Mouse (Mus musculus) kidney, adult 8-10 months (tissue): ENCODE results near the gene Nav1.

Experiments used
- DNase-seq, 2 experiments: peaks; one replicate each; pipeline ENCODE4 v3.0.0; 2022

Nav1 gene

DNA sequence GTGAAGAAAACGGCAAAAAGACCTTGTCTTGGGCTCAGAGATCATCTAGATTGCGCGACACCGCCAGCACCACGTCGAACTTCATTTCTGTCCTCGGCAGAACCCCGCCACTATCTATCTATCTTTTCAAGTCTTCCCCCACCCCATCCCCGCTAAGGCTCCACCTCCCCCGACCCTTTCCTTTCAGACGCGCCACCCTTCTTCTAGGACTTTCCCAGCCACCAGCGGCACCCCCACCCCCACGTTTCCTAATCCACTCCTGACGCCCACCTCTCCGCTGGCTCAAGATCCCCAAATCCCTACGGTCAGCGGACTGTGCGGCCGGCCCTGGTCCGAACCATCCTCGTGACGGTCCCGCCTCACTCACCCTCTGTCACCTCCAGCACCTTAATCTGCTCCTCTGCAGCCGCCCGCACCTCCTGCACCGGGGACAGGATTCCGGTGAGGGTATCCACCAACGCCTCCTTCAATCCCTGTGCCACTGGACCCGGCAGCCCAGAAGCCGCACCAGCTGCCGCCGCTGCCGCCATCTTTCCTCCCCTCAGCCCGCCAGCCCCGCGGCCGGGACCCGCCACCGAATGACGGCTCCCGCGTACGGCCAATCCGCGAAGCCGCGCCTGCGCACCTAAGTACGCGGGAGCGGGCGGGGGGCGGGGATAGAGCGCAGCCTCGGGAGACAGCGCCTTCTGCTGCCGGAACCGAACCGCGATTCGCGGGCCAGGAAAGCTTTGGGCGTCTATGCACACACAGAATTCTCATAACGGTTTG, 177.0 kb downstream of the Nav1 start, which contains the start of gene Ipo9:
Gene Ipo9 (minus strand): TSS at position 599 of the 768 bp plus-strand sequence.
- DNase-seq, result peak; percentile 85 to 91

DNA sequence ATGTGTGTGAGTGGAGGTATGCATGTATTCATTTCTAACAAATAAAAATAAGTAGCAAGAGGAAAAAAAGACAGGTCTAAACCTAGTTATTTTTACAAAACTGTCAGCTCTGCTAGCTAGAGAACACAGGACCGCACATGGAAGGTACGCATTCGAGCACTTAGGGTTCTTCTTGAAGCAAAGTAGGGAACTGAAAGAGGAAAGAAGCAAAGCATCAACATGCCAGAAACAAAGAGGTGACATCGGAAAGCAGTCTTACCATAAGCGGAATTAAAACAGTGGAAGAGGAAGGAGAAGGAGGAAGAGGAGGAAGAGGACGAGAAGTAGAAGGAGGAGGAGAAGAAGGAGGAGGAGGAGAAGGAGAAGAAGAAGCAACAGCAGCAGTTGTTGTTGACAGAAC, 179.7 kb downstream of the Nav1 start:
- DNase-seq, result no peak

DNA sequence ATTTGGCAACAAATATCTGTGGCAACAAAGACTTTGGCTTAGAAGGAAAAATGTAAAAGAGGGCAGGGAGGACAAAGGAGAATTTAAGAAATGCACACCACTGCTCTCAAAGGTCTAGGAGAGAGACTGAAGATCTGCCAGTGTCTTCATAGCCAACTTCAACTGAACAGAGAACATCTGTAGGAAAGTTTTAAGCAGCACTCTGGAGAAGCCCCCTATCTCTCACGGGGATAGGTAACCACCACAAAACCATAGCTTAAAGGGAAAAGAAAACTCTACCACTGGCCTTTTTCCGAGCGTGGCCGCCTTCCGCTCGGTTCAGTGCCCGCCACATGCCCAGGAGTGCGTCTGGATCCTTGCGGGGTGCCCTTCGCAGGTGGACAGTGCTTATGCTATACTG, 180.4 kb downstream of the Nav1 start:
- DNase-seq, result no peak

DNA sequence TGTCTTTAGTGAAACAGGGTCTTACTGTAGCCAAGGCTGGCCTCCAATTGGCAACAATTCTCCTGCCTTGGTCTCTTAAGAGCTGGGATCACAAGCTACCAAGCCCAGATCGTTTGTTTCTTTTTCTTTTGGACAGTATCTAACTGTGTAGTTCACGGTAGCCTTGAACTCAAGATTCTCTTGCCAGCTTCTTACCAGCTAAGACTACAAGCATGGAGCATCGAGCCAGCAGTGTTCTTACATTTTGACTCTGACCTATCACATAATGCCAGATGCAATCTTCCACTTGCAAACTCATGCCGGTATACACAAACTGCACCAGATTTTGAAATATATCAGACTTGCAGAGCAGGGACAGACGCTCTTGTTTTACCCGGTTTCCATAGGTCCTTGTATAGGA, 184.3 kb downstream of the Nav1 start:
- DNase-seq, result no peak

DNA sequence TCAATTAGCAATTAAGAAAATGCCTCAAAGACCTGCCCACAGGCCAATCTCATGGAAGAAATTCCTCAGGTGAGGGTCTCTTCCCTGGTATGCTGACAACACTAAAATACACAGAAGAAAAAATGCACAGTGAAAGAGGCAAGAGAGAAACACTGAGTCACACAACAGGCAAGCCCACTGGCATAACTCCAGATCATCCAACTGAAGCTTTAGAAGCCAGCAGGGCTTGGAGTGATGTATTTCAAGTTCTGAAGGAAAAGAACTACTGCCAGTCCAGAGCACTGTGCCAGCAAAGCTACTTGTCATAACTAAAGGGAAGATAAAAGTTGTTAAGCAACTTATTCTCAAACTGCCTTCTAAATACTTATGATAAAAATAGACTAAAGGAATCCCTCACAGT, 193.1 kb downstream of the Nav1 start:
- no peak for DNase-seq

DNA sequence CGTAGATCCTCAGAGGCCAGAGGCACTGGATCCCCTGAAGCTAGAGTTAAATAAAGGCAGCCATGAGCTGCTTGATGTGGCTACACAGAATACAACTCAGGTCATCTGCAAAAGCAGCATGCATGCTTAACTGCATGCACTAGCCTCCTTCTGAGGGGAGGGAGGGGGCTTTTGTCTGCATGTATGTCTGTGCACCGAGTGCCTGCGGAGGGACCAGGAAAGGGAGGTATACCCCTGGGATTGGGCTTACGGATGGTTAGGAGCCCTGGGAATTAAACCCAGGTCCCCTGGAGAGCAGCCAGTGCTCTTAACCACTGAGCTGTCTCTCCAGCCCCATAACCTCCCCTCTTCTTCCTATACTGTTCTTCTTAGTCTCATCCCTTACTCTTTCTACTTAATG, 195.0 kb downstream of the Nav1 start:
- DNase-seq, result no peak

DNA sequence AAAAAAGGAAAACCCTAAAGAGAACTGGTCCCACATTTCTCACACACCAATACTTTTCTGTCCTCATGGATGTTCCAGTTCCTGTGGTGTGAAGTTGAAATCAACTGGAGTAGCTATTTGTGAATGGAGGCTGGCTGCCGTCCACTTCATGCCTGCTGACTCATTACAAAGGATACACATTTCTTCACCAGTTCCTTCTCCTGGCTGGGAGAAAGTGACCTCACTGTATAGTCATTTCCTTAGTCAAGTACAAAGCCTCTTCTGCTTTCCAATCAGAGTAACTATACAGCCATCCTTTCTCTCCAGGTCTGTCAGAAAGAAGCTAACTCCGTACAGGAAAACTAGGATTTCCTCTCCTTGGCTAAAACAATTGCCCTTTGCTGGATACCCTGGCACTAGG, 196.1 kb downstream of the Nav1 start:
- peak; percentile 48 to 49 for DNase-seq

DNA sequence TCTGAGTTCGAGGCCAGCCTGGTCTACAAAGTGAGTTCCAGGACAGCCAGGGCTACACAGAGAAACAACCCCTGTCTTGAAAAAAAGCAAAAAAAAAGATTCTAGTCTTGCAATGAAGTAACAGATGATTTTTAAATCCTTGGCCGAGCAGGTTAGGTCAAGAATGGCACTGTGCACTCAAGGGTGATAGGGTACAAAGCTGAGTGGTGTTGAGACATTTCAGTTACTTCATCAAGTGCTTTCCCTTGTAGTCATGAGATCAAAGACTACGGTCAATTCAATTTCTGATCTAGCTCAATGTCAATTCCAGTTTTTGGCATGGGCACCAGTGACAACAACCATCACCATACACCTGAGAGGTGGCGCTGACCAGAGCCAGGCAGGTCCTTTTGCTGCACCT, 198.1 kb downstream of the Nav1 start:
- no peak for DNase-seq

DNA sequence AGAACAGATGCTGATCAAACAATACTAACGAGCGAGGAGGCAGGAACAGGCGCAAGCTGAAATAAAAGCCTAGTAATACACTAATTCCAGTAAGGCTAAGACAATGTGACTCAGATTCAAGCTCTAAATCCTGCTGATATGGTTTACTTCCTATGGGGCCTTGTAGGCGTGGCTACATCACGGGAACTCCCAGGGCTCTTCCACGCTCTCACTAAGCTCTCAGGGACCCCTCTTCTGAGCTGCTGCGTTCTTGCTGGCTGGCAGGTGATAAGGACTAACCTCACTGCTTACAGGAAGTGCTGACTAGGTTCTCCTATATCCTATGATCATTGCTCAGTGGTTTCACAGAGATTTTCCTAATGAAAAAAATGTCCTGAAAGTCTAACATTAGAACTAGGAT, 201.7 kb downstream of the Nav1 start:
- no peak for DNase-seq

DNA sequence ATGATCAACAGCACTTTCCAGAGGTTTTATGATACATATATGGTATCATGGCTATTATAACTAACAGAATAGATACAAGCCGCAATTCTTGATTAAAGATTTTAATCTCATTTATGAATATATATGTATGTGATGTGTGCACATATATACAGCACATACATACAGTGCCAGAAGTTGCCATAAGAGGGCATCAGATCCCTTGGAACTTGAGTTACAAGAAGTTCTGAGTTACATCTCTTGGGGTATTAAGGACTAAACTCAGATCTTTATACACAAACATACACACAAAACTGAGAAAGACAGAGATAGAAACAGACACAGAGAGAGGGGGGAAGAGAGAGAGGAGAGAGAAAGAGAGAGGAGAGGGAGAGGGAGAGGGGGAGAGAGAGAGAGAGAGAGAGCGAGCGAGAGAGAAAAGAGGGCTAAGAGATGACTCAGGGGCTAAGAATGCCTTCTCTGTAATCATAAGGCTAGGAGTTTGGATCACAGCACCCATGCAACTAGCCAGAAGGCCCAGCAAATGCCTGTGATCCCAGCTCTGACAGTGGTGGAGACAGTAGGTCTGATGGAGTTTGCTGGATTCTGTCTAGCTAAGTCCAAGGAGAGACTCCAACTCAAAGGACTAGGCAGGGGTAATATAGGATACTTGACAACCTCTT, 205.5 kb downstream of the Nav1 start:
- no peak for DNase-seq

DNA sequence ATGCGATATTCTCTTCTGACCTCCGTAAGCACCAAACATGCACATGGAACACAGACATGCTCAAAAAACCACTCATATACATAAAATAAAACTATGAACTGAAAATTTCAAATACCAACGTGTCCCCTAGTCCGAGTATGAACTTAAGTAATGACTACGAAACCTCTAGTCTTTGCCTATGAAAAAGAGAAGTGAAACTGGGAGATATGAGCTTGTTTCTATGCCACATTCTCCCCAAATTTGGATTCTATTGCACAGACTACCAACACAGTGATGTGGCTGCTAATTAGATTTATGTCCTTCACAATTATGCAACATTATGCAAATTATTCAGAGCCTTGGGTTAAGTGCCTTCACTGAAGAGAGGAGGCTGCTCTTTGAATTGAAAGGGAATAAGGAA, 207.6 kb downstream of the Nav1 start:
- DNase-seq, result no peak

DNA sequence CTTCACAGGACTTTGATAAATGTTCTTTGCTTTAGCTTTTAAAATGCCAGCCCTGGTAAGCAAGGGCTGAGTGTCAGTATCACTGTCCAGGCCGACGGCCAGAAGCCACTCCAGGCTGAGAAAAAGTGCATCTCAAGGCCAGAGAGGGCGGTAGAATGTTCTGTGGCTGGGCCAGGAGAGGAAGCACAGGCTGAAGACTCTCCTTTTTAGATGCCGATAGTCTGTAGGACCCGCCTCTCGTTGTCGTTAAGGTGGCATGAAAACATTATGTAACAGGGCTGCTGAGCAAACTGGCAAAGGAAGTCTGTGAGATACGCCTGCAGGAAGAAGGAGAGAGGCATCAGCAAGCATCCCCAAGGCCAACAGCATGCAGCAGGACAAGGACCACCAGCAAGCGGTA, 221.9 kb downstream of the Nav1 start:
- DNase-seq, result no peak
